Mouse (Mus musculus) CD4-positive, CD25-positive, alpha-beta regulatory T cell (primary cell): Measurements from ENCODE around the gene Ccnjl. TPM values are rescaled to one million over a fixed set of nuclear protein-coding genes. Genes with fewer than 3 reads are reported as not detected.

ENCODE experiments used
- polyA plus RNA-seq: library from polyadenylated mRNA; unstranded; fragments of 100-300 nt; shearing (Covaris generic); gene quantifications from one replicate; pipeline ENCODE4 v1.2.1, GENCODE M21; 2017

The Ccnjl gene
- polyA plus RNA-seq: 0.73 TPM

GRCm38 (mm10) chr11:43528683-43529499, at the start of gene Ccnjl:
TSS of gene Ccnjl (plus strand) at chr11:43528784.

GRCm38 (mm10) chr11:43586324-43587090, 57.9 kb downstream of the Ccnjl start, which contains the start of gene 4933415A04Rik:
TSS of gene 4933415A04Rik (plus strand) at chr11:43587040.

GRCm38 (mm10) chr11:43601440-43601839, 72.9 kb downstream of the Ccnjl start, which contains the start of gene Fabp6:
TSS of gene Fabp6 (minus strand) at chr11:43601540.

Other genes with a start within 250 kb of the Ccnjl start
- 148 TPM for gene Pttg1, start 102.5 kb upstream of the Ccnjl start, polyA plus RNA-seq
- gene Slu7, start 95.0 kb upstream of the Ccnjl start, polyA plus RNA-seq: 91.2 TPM
- gene C1qtnf2, start 54.5 kb upstream of the Ccnjl start, polyA plus RNA-seq: not detected
- 0.29 TPM for gene 4933415A04Rik, start 58.3 kb downstream of the Ccnjl start, polyA plus RNA-seq
- gene Fabp6, start 72.8 kb downstream of the Ccnjl start, polyA plus RNA-seq: not detected
- 71.7 TPM for gene Pwwp2a, start 153.2 kb downstream of the Ccnjl start, polyA plus RNA-seq
- 65.6 TPM for gene Ttc1, start 219.2 kb downstream of the Ccnjl start, polyA plus RNA-seq